Mouse (Mus musculus): ENCODE measurements around the gene Fam178b. TPM values are rescaled to one million over a fixed set of nuclear protein-coding genes. Genes with fewer than 3 reads are reported as not detected.
A peak's percentile ranks its signal among the peaks of the same experiment; 100 is the strongest.
"Not testable (repeated sequence)": the region's sequence is repeated elsewhere in the genome, so short reads cannot be mapped to it uniquely, and the experiment has no call there.

Fam178b gene
- polyA plus RNA-seq, 1 experiment from 2014 or later = 1.2 TPM

GRCm38 (mm10) chr1:36643957-36644614, 38.9 kb downstream of the Fam178b start:
- Histone ChIP-seq H3K27me3 (no peaks in the 10 kb centered on the region), H3K9me3 (no peaks in the 10 kb centered on the region), H3K36me3 (no peaks in the 10 kb centered on the region), H3K4me1 (no peaks in the 10 kb centered on the region), H3K4me3 (no peak overlapping the region), H3K27ac (no peak overlapping the region), H3K4me2 (no peak overlapping the region), H3K9ac (no peak overlapping the region)
- ATAC-seq (ENCODE audit: insufficient number of reproducible peaks, low FRiP score, low TSS enrichment, low read depth) = peak; percentile 65; the same call in 1 of the 2 replicates
- 80% methylated on average over 7 of the region's 7 CpGs for WGBS

GRCm38 (mm10) chr1:36635826-36636485, 47.0 kb downstream of the Fam178b start:
- Histone ChIP-seq H3K9me3 (no peaks in the 10 kb centered on the region), H3K4me1 (peaks cover 16% of the 10 kb centered on the region), H3K27me3 (no peaks in the 10 kb centered on the region), H3K27ac (no peak overlapping the region), H3K36me3 (no peaks in the 10 kb centered on the region), H3K9ac (no peak overlapping the region), H3K4me2 (no peak overlapping the region), H3K4me3 (no peak overlapping the region)
- WGBS = 56% methylated on average over 2 of the region's 2 CpGs
- no peak for ATAC-seq (ENCODE audit: insufficient number of reproducible peaks, low FRiP score, low TSS enrichment, low read depth)

- peak; percentile 66; the same call in 1 of the 2 replicates for ATAC-seq (ENCODE audit: insufficient number of reproducible peaks, low FRiP score, low TSS enrichment, low read depth)
- no peaks in the 10 kb centered on the region for H3K36me3 ChIP-seq
- no peaks in the 10 kb centered on the region for H3K27me3 ChIP-seq
- WGBS = 10% methylated on average over 5 of the region's 5 CpGs
- H3K27ac ChIP-seq = no peak overlapping the region
- H3K4me3 ChIP-seq = no peak overlapping the region
- no peak overlapping the region for H3K9ac ChIP-seq
- no peaks in the 10 kb centered on the region for H3K9me3 ChIP-seq
- H3K4me1 ChIP-seq = peaks cover 16% of the 10 kb centered on the region
- no peak overlapping the region for H3K4me2 ChIP-seq
Measured at GRCm38 (mm10) chr1:36634940-36635339, 48.0 kb downstream of the Fam178b start.

GRCm38 (mm10) chr1:36633920-36634319, 49.1 kb downstream of the Fam178b start:
- Histone ChIP-seq H3K27me3 (no peaks in the 10 kb centered on the region), H3K4me1 (peaks cover 18% of the 10 kb centered on the region), H3K4me2 (no peak overlapping the region), H3K4me3 (no peak overlapping the region), H3K9ac (no peak overlapping the region), H3K36me3 (no peaks in the 10 kb centered on the region), H3K9me3 (no peaks in the 10 kb centered on the region), H3K27ac (no peak overlapping the region)
- WGBS = 60% methylated on average over 5 of the region's 5 CpGs
- no peak for ATAC-seq (ENCODE audit: insufficient number of reproducible peaks, low FRiP score, low TSS enrichment, low read depth)

- Histone ChIP-seq H3K9ac (no peak overlapping the region), H3K4me2 (no peak overlapping the region), H3K4me1 (peaks cover 24% of the 10 kb centered on the region), H3K36me3 (no peaks in the 10 kb centered on the region), H3K9me3 (no peaks in the 10 kb centered on the region), H3K4me3 (no peak overlapping the region), H3K27me3 (no peaks in the 10 kb centered on the region), H3K27ac (no peak overlapping the region)
- 88% methylated on average over 1 of the region's 1 CpGs for WGBS
- ATAC-seq (ENCODE audit: insufficient number of reproducible peaks, low FRiP score, low TSS enrichment, low read depth) = no peak
Measured at GRCm38 (mm10) chr1:36632846-36633245, 50.1 kb downstream of the Fam178b start.

GRCm38 (mm10) chr1:36632090-36632489, 50.9 kb downstream of the Fam178b start:
- Histone ChIP-seq H3K27ac (no peak overlapping the region), H3K36me3 (no peaks in the 10 kb centered on the region), H3K4me2 (no peak overlapping the region), H3K27me3 (no peaks in the 10 kb centered on the region), H3K4me3 (no peak overlapping the region), H3K9ac (no peak overlapping the region), H3K4me1 (peaks cover 24% of the 10 kb centered on the region), H3K9me3 (no peaks in the 10 kb centered on the region)
- 83% methylated on average over 4 of the region's 4 CpGs for WGBS
- no peak for ATAC-seq (ENCODE audit: insufficient number of reproducible peaks, low FRiP score, low TSS enrichment, low read depth)

- H3K4me1 ChIP-seq = peaks cover 17% of the 10 kb centered on the region
- no peak overlapping the region for H3K4me2 ChIP-seq
- H3K27ac ChIP-seq = no peak overlapping the region
- H3K9me3 ChIP-seq = no peaks in the 10 kb centered on the region
- 32% methylated on average over 4 of the region's 4 CpGs for WGBS
- no peak overlapping the region for H3K4me3 ChIP-seq
- H3K9ac ChIP-seq = no peak overlapping the region
- no peak for ATAC-seq (ENCODE audit: insufficient number of reproducible peaks, low FRiP score, low TSS enrichment, low read depth)
- H3K36me3 ChIP-seq = no peaks in the 10 kb centered on the region
- no peaks in the 10 kb centered on the region for H3K27me3 ChIP-seq
Measured at GRCm38 (mm10) chr1:36631391-36631790, 51.6 kb downstream of the Fam178b start.

- WGBS = 67% methylated on average over 3 of the region's 3 CpGs
- H3K27ac ChIP-seq = no peak overlapping the region
- H3K4me3 ChIP-seq = no peak overlapping the region
- ATAC-seq (ENCODE audit: insufficient number of reproducible peaks, low FRiP score, low TSS enrichment, low read depth) = no peak
- H3K9me3 ChIP-seq = no peaks in the 10 kb centered on the region
- H3K4me2 ChIP-seq = no peak overlapping the region
- no peaks in the 10 kb centered on the region for H3K27me3 ChIP-seq
- H3K9ac ChIP-seq = no peak overlapping the region
- H3K36me3 ChIP-seq = no peaks in the 10 kb centered on the region
- peaks cover 12% of the 10 kb centered on the region; the same call in 1 of the 2 replicates for H3K4me1 ChIP-seq
Measured at GRCm38 (mm10) chr1:36630053-36630739, 52.8 kb downstream of the Fam178b start.

GRCm38 (mm10) chr1:36628585-36628984, 54.4 kb downstream of the Fam178b start:
- H3K36me3 ChIP-seq = no peaks in the 10 kb centered on the region
- H3K9ac ChIP-seq = no peak overlapping the region
- no peak for ATAC-seq (ENCODE audit: insufficient number of reproducible peaks, low FRiP score, low TSS enrichment, low read depth)
- 46% methylated on average over 8 of the region's 8 CpGs for WGBS
- no peak overlapping the region for H3K4me2 ChIP-seq
- no peak overlapping the region for H3K4me3 ChIP-seq
- H3K27me3 ChIP-seq = no peaks in the 10 kb centered on the region
- H3K27ac ChIP-seq = no peak overlapping the region
- H3K9me3 ChIP-seq = no peaks in the 10 kb centered on the region
- peaks cover 8% of the 10 kb centered on the region; the same call in 1 of the 2 replicates for H3K4me1 ChIP-seq

GRCm38 (mm10) chr1:36625442-36625841, 57.5 kb downstream of the Fam178b start:
- no peak overlapping the region for H3K9ac ChIP-seq
- H3K4me2 ChIP-seq = no peak overlapping the region
- no peak for ATAC-seq (ENCODE audit: insufficient number of reproducible peaks, low FRiP score, low TSS enrichment, low read depth)
- H3K27ac ChIP-seq = no peak overlapping the region
- WGBS = 74% methylated on average over 5 of the region's 5 CpGs
- H3K36me3 ChIP-seq = no peaks in the 10 kb centered on the region
- peaks cover 13% of the 10 kb centered on the region; the same call in 1 of the 2 replicates for H3K4me1 ChIP-seq
- no peak overlapping the region for H3K4me3 ChIP-seq
- no peaks in the 10 kb centered on the region for H3K27me3 ChIP-seq
- H3K9me3 ChIP-seq = no peaks in the 10 kb centered on the region

- 86% methylated on average over 5 of the region's 5 CpGs for WGBS
- not testable (repeated sequence) for H3K27ac ChIP-seq; H3K4me2 ChIP-seq; H3K36me3 ChIP-seq; H3K9ac ChIP-seq; ATAC-seq (ENCODE audit: insufficient number of reproducible peaks, low FRiP score, low TSS enrichment, low read depth); H3K27me3 ChIP-seq; H3K9me3 ChIP-seq; H3K4me3 ChIP-seq
- H3K4me1 ChIP-seq = peaks cover 17% of the 10 kb centered on the region
Measured at GRCm38 (mm10) chr1:36615958-36616357, 67.0 kb downstream of the Fam178b start.

- H3K4me2 ChIP-seq = no peak overlapping the region
- ATAC-seq (ENCODE audit: insufficient number of reproducible peaks, low FRiP score, low TSS enrichment, low read depth) = no peak
- 62% methylated on average over 8 of the region's 8 CpGs for WGBS
- H3K27ac ChIP-seq = no peak overlapping the region
- H3K36me3 ChIP-seq = no peaks in the 10 kb centered on the region
- H3K9me3 ChIP-seq = no peaks in the 10 kb centered on the region
- no peak overlapping the region for H3K4me3 ChIP-seq
- H3K27me3 ChIP-seq = no peaks in the 10 kb centered on the region
- H3K4me1 ChIP-seq = peaks cover 13% of the 10 kb centered on the region
- no peak overlapping the region for H3K9ac ChIP-seq
Measured at GRCm38 (mm10) chr1:36615188-36615587, 67.8 kb downstream of the Fam178b start.

All from limb, embryonic 15.5 days (tissue).